Mouse (Mus musculus) testis, adult 2 months (tissue): Measurements from ENCODE around the gene Wfdc15a.

Experiments used
- CTCF ChIP-seq: fragments of 200-500 bp; IDR thresholded peaks from 2 replicates; pipeline ENCODE4 v1.5.1; 2012; ENCODE audit warnings: low read depth, mild to moderate bottlenecking, inconsistent platforms, low read length, moderate library complexity; ENCODE audit not compliant: control insufficient read depth, insufficient read depth, insufficient replicate concordance
- POLR2A ChIP-seq: fragments of 200-500 bp; IDR thresholded peaks from 2 replicates; pipeline ENCODE4 v1.6.1; 2012; ENCODE audit warnings: low read depth, mild to moderate bottlenecking, inconsistent platforms, low read length, moderate library complexity; ENCODE audit not compliant: control insufficient read depth

GRCm38 (mm10) chr2:164188722-164189121, 11.2 kb downstream of the Wfdc15a start:
- TF ChIP-seq CTCF, result peak; percentile 50; the same call in 1 of the 2 replicates
- TF ChIP-seq POLR2A, result no peak
